In the genomic region with DNA sequence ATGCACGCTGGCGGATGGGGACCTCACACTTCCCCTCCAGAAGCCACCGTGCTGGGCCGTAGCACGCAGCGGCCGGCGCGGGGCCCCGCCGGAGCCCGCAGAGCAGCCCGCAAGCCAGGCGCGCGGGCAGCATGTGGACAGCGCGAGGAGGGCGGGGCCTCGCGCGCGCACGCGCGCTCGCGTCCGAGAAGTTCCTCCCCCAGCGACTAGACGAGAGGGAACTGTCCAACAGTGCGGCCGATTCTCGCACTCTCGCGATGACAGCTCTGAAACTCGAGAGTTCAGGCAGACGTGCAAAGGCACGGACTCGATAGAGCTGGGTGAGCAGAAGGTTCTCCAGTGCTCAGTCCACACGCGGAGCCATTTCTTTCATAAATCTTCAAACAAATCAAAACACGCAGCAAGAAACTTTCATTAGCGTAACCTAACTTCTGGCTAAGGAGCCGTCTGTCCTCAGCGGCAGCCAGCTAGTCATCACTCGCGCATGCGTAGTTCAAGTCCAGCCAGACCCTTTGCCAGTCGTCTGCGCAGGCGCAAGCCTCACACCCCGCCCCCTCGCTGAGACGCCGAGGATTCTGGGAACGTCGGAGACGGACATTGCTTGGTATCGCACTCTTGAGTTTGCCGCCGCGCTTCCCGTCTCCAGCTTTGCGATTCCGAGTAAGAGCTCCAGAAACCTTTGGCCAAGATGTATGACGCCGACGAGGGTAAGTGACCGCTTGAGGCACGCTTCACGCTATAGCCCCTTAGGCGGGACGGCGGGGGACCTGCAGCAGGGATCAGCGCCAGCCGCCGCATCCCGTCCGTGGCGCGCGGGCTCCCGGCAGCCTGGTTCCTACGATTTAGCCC, we compare ENCODE assay signal across 7 mouse cellular contexts. TPM values are rescaled to one million over a fixed set of nuclear protein-coding genes. Genes with fewer than 3 reads are reported as not detected.
DNase-seq lines count a peak whose midpoint lies in the region; ATAC-seq lines count a peak whose summit lies in the region.

A gene (minus strand): TSS at position 161 of the 849 bp plus-strand sequence.
A gene (plus strand): TSS at position 224 of the 849 bp plus-strand sequence.

- peak within 1 kb of the TSS; percentile 92 for H3K4me2 ChIP-seq in intestine, embryonic 16.5 days (ENCODE audit: low read depth, low read length)
- H3K4me2 ChIP-seq in midbrain, embryonic 11.5 days, result peak within 1 kb of the TSS; percentile 97

- no peaks in the 10 kb centered on the region for H3K27me3 ChIP-seq in intestine, embryonic 16.5 days (replicated peaks; ENCODE audit: control insufficient read depth, insufficient read depth, low read length)
- no peaks in the 10 kb centered on the region for H3K27me3 ChIP-seq in midbrain, embryonic 11.5 days (ENCODE audit: control insufficient read depth, insufficient read depth, low read length)

- peak within 1 kb of the TSS; percentile 92 for H3K27ac ChIP-seq in intestine, embryonic 16.5 days (ENCODE audit: low read length)
- peak within 1 kb of the TSS; percentile 88 for H3K27ac ChIP-seq in midbrain, embryonic 11.5 days (ENCODE audit: low read depth, low read length)

- ATAC-seq in intestine, embryonic 16.5 days, result peak; percentile 95
- peak; percentile 96 for ATAC-seq in midbrain, embryonic 11.5 days (ENCODE audit: low FRiP score)

- intact Hi-C loops in left cerebral cortex, postnatal 36 days (cut with DNase I), result loop anchor here (1.0 kb wide), 1 partner anchor 44 kb away; no protein-coding TSS in a partner anchor

- peak; percentile 97 for DNase-seq in adrenal gland, adult 8-10 months
- DNase-seq in embryo, embryonic 9.5 days (ENCODE audit: extremely low spot score), result peak; percentile 99
- DNase-seq in gastrocnemius, postnatal 4 days (ENCODE audit: low spot score in 2 of 2), result peak; percentile 98 to 99
- peak; percentile 98 to 100 for DNase-seq in left cerebral cortex, postnatal 36 days (ENCODE audit: low spot score in 2 of 2)
- peak; percentile 100 for DNase-seq in midbrain, embryonic 11.5 days (ENCODE audit: low spot score, missing footprints)
- DNase-seq in skeletal muscle tissue, adult 2 months (ENCODE audit: low read depth, low spot score), result peak; percentile 99

- peaks cover 6% of the 10 kb centered on the region; the same call in 1 of the 2 replicates for H3K36me3 ChIP-seq in intestine, embryonic 16.5 days (ENCODE audit: control insufficient read depth, insufficient read depth, low read length)
- peaks cover 8% of the 10 kb centered on the region; the same call in 1 of the 2 replicates for H3K36me3 ChIP-seq in midbrain, embryonic 11.5 days (ENCODE audit: control insufficient read depth, insufficient read depth, low read length)

- H3K4me1 ChIP-seq in intestine, embryonic 16.5 days (ENCODE audit: control insufficient read depth, insufficient read depth, low read length), result peaks cover 13% of the 10 kb centered on the region
- H3K4me1 ChIP-seq in midbrain, embryonic 11.5 days (ENCODE audit: control insufficient read depth, insufficient read depth, low read length), result peaks cover 21% of the 10 kb centered on the region

- peak within 1 kb of the TSS; percentile 94 for H3K4me3 ChIP-seq in intestine, embryonic 16.5 days (ENCODE audit: low read length)
- peak within 1 kb of the TSS; percentile 88 for H3K4me3 ChIP-seq in midbrain, embryonic 11.5 days (ENCODE audit: low read depth, low read length)

- H3K9me3 ChIP-seq in intestine, embryonic 16.5 days (ENCODE audit: control insufficient read depth, low read length), result no peaks in the 10 kb centered on the region
- no peaks in the 10 kb centered on the region for H3K9me3 ChIP-seq in midbrain, embryonic 11.5 days (ENCODE audit: control insufficient read depth, low read length)

- H3K9ac ChIP-seq in intestine, embryonic 16.5 days (ENCODE audit: low read depth, low read length), result peak within 1 kb of the TSS; percentile 84
- peak within 1 kb of the TSS; percentile 89 for H3K9ac ChIP-seq in midbrain, embryonic 11.5 days (ENCODE audit: low read length)

- WGBS in intestine, embryonic 16.5 days, result under 1% methylated on average over 85 of the region's 85 CpGs
- WGBS in midbrain, embryonic 11.5 days, result under 1% methylated on average over 85 of the region's 85 CpGs

RNA-seq across cellular contexts. Expression of the first gene that starts in this region (rescaled TPM):
- 10 to 100 TPM; 25.0 to 29.8 (median 27.7) TPM for total RNA-seq in adrenal gland, adult 8-10 months (2022)
- 10 to 100 TPM; 14.2 to 15.9 TPM for total RNA-seq in gastrocnemius, postnatal 4 days (2021)
- 30.9 and 32.6 TPM in 2 replicates for polyA plus RNA-seq in intestine, embryonic 16.5 days (2015; fragmentation: Nextera tagmentation; extraction: Ambion mirVana)
- total RNA-seq in left cerebral cortex, postnatal 36 days (2021), result 10 to 100 TPM; 24.0 to 26.4 TPM
- polyA plus RNA-seq in midbrain, embryonic 11.5 days (2014; fragmentation: Nextera tagmentation; extraction: Ambion mirVana), result 34.1 and 36.6 TPM in 2 replicates

RNA-seq across cellular contexts. Expression of the second gene that starts in this region (rescaled TPM):
- total RNA-seq in adrenal gland, adult 8-10 months (2022), result 100 to 1,000 TPM in 2 of 4 experiments, 10 to 100 TPM in 2; 63.5 to 111 (median 85.4) TPM
- total RNA-seq in gastrocnemius, postnatal 4 days (2021), result 10 to 100 TPM; 31.5 to 35.7 TPM
- polyA plus RNA-seq in intestine, embryonic 16.5 days (2015; fragmentation: Nextera tagmentation; extraction: Ambion mirVana), result 43.4 and 44.0 TPM in 2 replicates
- total RNA-seq in left cerebral cortex, postnatal 36 days (2021), result 10 to 100 TPM; 45.6 to 45.8 TPM
- polyA plus RNA-seq in midbrain, embryonic 11.5 days (2014; fragmentation: Nextera tagmentation; extraction: Ambion mirVana), result 113 and 124 TPM in 2 replicates

Comparison
In these comparisons a context has a peak if more than half of its experiments do, and no peak if none do; other contexts are left out.
1. Peak in every context shown above with its lines: DNase-seq, ATAC-seq, H3K4me3 ChIP-seq and H3K27ac ChIP-seq.